Mouse (Mus musculus) embryo, embryonic 10.5 days (tissue): ENCODE measurements around the gene Lsm11.

Experiments
- DNase-seq: peaks from one replicate; pipeline ENCODE4 v3.0.0-alpha.2; 2015; ENCODE audit warnings: low spot score

The Lsm11 gene

GRCm38 (mm10) chr11:45927456-45927855 is 17.3 kb downstream of the Lsm11 start:
- DNase-seq = no peak

GRCm38 (mm10) chr11:45926640-45927082 is 18.1 kb downstream of the Lsm11 start:
- DNase-seq = peak; percentile 91

- peak; percentile 41 for DNase-seq
Measured at GRCm38 (mm10) chr11:45925436-45925835, 19.3 kb downstream of the Lsm11 start.

- DNase-seq = peak; percentile 71
Measured at GRCm38 (mm10) chr11:45921480-45921898, 23.2 kb downstream of the Lsm11 start.

GRCm38 (mm10) chr11:45921026-45921425 is 23.7 kb downstream of the Lsm11 start:
- no peak for DNase-seq

- no peak for DNase-seq
Measured at GRCm38 (mm10) chr11:45918836-45919235, 25.9 kb downstream of the Lsm11 start.

GRCm38 (mm10) chr11:45918018-45918417 is 26.7 kb downstream of the Lsm11 start:
- no peak for DNase-seq

GRCm38 (mm10) chr11:45916196-45916595 is 28.5 kb downstream of the Lsm11 start:
- DNase-seq = no peak

- no peak for DNase-seq
Measured at GRCm38 (mm10) chr11:45910701-45911100, 34.0 kb downstream of the Lsm11 start.

- DNase-seq = no peak
Measured at GRCm38 (mm10) chr11:45908894-45909293, 35.8 kb downstream of the Lsm11 start.

- no peak for DNase-seq
Measured at GRCm38 (mm10) chr11:45908070-45908469, 36.7 kb downstream of the Lsm11 start.

GRCm38 (mm10) chr11:45907301-45907700 is 37.4 kb downstream of the Lsm11 start:
- no peak for DNase-seq

GRCm38 (mm10) chr11:45906109-45906786 is 38.5 kb downstream of the Lsm11 start:
- no peak for DNase-seq

GRCm38 (mm10) chr11:45900233-45901015 is 44.3 kb downstream of the Lsm11 start:
- DNase-seq = no peak

- no peak for DNase-seq
Measured at GRCm38 (mm10) chr11:45897392-45897791, 47.3 kb downstream of the Lsm11 start.

- DNase-seq = no peak
Measured at GRCm38 (mm10) chr11:45892861-45893360, 51.8 kb downstream of the Lsm11 start.

GRCm38 (mm10) chr11:45890423-45890822 is 54.3 kb downstream of the Lsm11 start:
- no peak for DNase-seq

GRCm38 (mm10) chr11:45889981-45890380 is 54.8 kb downstream of the Lsm11 start:
- no peak for DNase-seq

GRCm38 (mm10) chr11:45888471-45889030 is 56.2 kb downstream of the Lsm11 start:
- DNase-seq = no peak

- DNase-seq = no peak
Measured at GRCm38 (mm10) chr11:45886596-45886995, 58.1 kb downstream of the Lsm11 start.

- no peak for DNase-seq
Measured at GRCm38 (mm10) chr11:45885606-45886230, 59.0 kb downstream of the Lsm11 start.

GRCm38 (mm10) chr11:45884029-45884428 is 60.7 kb downstream of the Lsm11 start:
- peak; percentile 73 for DNase-seq
